Mouse (Mus musculus): ENCODE results near the gene Nr5a1.
A peak's percentile ranks its signal among the peaks of the same experiment; 100 is the strongest.

The Nr5a1 gene

DNA sequence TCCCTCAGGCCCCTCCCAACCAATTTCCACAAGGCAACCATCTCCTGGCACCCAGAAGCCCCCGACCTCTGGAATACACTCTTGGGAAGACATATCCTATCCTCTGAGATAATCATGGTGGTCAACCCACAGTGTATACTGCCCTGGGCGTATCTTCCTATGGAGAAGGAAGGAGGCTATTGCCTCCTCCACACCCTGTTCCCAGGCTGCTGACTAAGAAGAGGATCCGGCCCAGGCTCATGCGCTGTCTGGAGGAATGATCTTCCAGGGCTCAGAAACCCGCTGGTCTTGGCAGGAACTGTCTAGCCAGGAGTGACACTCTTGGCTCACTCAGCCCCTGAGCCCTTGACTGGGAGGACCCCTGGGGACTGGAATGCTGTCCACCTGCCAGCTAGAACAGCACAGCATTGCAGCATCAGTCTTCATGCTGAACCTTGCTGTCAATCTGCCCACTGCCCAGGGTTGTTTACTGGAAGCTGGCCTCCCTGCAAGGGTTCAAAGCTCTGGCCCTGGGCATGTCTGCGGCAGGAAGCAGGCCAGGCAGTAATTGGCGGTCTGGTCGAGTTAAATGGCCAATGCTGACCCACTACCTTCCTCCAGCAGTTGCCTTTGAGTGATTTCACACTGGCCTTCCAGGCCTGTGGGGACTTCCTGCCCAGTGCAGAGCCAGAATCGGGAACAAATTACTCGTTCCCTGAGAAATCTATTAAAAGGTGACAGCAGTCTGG, 61.6 kb downstream of the Nr5a1 start:
- no peak for DNase-seq (ENCODE audit: low read depth in 1 of 2, low spot score in 2 of 2)

GRCm38 (mm10) chr2:38652098-38652497, 62.2 kb downstream of the Nr5a1 start:
- no peak for DNase-seq (ENCODE audit: low read depth in 1 of 2, low spot score in 2 of 2)

GRCm38 (mm10) chr2:38650340-38650739, 64.0 kb downstream of the Nr5a1 start:
- no peak for DNase-seq (ENCODE audit: low read depth in 1 of 2, low spot score in 2 of 2)

DNA sequence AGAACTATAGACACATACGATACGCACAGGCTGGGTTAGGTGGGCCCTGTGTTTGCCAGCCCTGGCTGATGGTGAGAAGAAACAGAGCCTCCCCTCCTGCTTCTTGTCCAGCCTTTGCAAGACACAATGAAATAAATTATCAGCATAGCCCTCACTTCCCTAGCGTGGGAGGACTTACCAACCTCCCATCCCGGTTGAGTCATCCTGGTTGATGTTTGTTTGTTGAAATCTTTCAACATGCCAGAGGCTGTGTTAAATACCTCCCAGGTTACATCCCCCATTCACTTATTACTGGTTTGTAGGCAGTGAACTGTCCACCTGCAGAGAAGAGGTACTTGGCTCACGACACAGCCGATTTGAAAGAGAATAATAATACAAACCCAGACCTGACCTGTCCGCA, 66.7 kb downstream of the Nr5a1 start:
- DNase-seq (ENCODE audit: low read depth in 1 of 2, low spot score in 2 of 2) = no peak

GRCm38 (mm10) chr2:38647201-38647606, 67.1 kb downstream of the Nr5a1 start:
- no peak for DNase-seq (ENCODE audit: low read depth in 1 of 2, low spot score in 2 of 2)

- no peak for DNase-seq (ENCODE audit: low read depth in 1 of 2, low spot score in 2 of 2)
Measured at GRCm38 (mm10) chr2:38645936-38646335, 68.4 kb downstream of the Nr5a1 start.

DNA sequence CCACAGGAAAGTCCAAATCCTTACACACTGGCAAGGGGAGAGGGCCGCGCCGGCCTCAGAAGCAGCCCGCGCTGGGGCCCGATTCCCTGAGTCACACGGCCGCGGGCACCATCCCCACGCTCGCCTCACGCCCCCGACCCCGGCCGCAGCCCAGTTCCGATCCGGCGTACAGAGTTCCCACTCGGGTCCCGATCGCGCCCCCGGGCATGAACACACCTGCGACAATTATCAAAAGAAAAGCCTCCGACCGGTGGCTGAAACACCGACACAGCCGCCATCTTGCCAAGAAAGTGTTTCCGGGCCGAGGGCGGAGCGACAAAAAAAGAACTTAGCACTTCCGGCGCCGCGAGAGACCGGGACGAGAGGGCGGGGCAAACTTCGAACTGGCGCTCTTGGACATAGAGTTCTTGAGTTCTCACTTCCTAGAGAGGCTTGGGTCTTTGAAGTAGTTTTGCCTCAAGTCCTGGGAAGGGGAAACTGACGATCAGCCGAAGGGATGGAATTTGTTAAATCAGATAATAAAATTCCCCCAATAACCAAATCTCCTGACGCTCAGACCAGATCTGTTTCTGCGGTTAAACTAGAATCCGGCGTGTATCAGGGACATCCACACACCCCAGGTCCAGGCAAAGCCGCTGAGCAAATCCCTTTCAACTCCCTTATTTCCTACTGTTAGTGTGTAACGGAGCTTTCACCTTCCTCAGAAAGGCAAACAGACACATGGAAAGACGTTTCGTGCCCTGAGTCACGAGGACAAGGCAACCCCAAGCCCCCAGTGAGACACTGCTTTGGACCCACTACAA, 70.5 kb downstream of the Nr5a1 start, which contains the start of gene Psmb7:
Psmb7 (minus strand) TSS at position 463 of the 803 bp plus-strand sequence.
- DNase-seq (ENCODE audit: low read depth in 1 of 2, low spot score in 2 of 2) = peak; percentile 71 to 79

Measured in monocyte, adult 2 months (primary cell).